Mouse (Mus musculus) Muller cell, postnatal 12 days (primary cell): ENCODE measurements at regions not wholly inside any gene's neighbourhood (a gene's known extent, or its start where the extent isn't known, plus 50 kb on each side); places are given as distances from the start of the nearest gene placed in this dataset.

Experiments used
- DNase-seq: peaks from one replicate; pipeline ENCODE4 v3.0.0-alpha.2; 2015; ENCODE audit errors: inconsistent ontology term

- DNase-seq: peak; percentile 56
Observed at GRCm38 (mm10) chr11:17620462-17621248, 333.0 kb downstream of the Etaa1 start.

- DNase-seq: no peak
Observed at GRCm38 (mm10) chr11:17629541-17630171, 324.0 kb downstream of the Etaa1 start.

DNA sequence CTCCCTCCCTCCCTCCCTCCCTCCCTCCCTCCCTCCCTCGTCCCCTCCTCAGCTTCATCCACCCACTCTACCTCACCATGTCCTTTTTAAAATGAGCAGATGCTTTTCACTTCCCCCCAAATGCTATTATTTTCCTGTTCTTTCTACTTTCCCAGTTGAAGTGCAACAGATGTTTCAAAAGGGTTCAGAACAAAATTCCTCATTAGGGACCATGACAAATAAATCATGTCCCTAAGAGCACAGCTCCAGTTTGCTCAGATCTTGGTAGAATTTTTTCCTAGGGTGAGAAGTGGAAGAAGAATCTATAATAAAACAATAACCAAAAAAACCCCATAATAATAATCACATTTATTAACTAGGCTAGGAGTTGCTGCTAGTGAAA is 323.5 kb downstream of the Etaa1 start:
- DNase-seq: no peak

DNA sequence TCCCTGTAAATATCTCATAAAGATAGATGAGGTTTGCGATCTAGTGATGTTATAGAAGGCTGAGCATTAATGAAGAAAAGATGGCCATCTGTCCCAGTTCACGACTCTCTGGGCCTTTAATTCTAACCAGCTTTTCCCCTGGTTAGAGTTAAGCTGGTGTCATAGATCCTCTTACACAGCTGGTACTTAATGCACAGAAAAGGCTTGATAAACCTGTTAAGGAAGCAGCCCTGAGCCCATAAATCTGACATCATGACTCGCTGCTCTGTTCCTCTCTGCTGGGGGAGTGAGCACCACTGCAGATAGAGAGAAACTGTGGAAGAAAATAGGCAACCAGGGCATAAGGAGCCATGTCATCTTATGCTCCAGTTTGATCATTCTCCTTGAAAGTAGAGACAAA is 316.5 kb downstream of the Etaa1 start:
- DNase-seq: no peak

- DNase-seq: no peak
Observed at GRCm38 (mm10) chr11:17639922-17640321, 313.8 kb downstream of the Etaa1 start.

GRCm38 (mm10) chr11:17647441-17647840 is 306.2 kb downstream of the Etaa1 start:
- DNase-seq: no peak

DNA sequence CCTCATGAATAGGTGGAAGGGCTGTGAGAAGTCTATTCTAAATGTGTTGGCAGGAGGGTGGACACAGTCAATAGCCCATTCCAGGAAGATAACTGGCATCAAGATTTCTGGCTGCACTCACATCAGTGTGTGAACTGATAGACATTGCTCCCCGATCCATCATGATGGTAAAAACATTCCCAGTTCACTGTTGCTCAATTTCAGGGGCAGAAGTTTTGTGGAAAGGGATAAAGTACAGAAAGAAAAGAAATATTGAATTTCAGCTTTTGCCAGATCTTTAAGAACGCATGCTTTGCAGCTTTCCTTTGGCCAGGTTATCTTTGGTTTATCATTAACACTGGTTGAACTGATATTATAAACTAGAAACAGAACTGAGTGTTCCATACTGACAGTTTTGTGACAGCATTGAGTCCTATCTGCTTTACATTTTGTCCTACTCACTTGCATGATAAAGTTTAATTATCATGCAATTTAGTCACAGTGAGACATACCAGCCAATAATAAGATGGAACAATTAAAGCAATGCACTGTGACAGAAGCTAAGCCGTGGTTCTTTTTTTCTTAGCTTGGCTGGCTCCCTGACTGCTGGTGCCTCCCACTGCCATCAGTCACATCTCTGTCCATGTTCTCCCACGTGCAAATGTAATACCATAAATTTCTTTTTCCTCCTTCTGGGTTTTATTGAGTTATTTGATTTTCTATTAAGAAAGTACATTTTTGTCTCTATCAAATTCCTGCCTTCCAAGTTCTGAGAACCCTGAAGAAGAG is 302.1 kb downstream of the Etaa1 start:
- no peak for DNase-seq

DNA sequence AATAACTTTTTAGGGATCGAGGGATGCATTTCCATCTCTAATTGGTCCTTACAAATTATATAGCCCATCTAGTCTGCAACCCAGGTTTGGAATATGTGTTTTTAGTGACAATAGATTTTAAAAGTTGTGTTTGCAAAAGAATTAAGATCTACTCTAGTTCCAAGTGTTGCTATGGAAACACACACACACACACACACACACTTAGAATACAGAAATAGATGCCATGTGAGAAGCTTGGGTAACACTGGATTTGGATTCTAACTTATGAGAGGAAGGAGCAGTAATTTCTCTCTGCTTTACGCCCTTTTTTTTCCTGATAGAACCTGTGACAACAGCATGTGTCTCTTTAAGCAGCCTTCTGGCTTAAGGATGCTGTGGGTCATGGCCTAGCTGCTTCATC is 297.8 kb downstream of the Etaa1 start:
- no peak for DNase-seq

DNA sequence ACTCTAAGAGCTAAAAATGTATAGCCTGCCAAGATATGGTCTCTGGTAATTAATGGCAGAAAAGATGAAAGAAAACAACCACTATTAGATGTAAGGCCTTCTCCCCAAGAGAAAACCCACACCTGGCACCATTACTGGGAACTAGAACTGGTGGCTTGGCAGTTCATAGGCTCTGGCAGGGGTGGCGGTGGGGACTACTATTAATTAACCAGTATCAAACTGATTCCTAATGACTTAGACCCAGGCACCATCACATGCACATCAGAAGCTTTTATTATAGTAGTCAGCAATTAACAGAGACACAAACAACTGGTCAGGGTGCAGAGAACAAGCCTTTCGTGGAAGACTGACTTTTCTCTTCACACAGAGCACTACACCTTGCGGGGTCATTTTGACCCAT is 296.0 kb downstream of the Etaa1 start:
- DNase-seq: no peak

DNA sequence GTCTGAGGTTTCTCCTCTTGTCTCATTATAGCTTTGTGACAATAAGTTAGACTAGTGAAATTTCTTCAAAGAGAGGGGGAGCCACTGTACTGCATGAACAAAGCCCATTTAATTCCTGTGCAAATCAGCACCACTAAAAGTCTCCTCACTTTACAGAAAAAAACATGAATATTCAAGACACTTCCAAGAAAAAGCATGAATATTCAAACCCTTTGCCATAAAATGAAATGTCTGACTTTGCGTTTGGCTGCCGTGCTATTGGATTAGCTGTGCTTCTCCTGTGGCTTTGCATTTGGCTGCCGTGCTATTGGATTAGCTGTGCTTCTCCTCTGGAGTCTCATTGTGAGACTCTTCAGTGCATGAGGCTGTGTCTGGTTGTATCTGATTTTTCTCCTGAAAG is 295.4 kb downstream of the Etaa1 start:
- DNase-seq: no peak

- no peak for DNase-seq
Observed at GRCm38 (mm10) chr11:17658717-17659116, 295.0 kb downstream of the Etaa1 start.

- DNase-seq: peak; percentile 78
Observed at GRCm38 (mm10) chr11:17663893-17664292, 289.8 kb downstream of the Etaa1 start.

- no peak for DNase-seq
Observed at GRCm38 (mm10) chr11:17665624-17666552, 287.8 kb downstream of the Etaa1 start.

- DNase-seq: no peak
Observed at GRCm38 (mm10) chr11:17680998-17681397, 272.7 kb downstream of the Etaa1 start.

GRCm38 (mm10) chr11:17685711-17686113 is 268.0 kb downstream of the Etaa1 start:
- DNase-seq: peak; percentile 77

- DNase-seq: peak; percentile 51
Observed at GRCm38 (mm10) chr11:17686806-17687205, 266.9 kb downstream of the Etaa1 start.

DNA sequence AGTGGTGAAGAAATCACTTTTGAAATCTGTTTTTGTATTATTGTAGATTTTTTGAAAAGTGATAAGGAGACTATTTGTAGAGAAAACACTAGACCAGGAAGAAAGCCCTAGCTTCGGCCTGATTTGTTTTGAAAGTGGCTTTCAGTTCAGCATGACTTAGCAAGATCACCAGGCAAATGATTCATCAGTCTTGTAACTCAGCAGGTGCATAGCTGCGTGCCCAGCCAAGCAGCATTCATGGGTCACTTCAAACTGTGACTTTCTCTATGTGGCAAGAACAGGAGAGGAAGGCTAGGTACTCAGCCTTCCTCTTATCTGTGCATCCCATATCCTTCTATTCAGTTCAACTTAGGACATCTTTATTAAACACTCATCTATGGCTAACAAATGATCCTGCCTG is 259.5 kb downstream of the Etaa1 start:
- peak; percentile 41 for DNase-seq

- DNase-seq: no peak
Observed at GRCm38 (mm10) chr11:17708769-17709168, 244.9 kb downstream of the Etaa1 start.

GRCm38 (mm10) chr11:17722051-17722450 is 231.6 kb downstream of the Etaa1 start:
- no peak for DNase-seq

- peak; percentile 20 for DNase-seq
Observed at GRCm38 (mm10) chr11:17727258-17728034, 226.2 kb downstream of the Etaa1 start.

GRCm38 (mm10) chr11:17733075-17733474 is 220.6 kb downstream of the Etaa1 start:
- no peak for DNase-seq
